Mouse (Mus musculus) E14TG2a.4 (cell line): ENCODE measurements around the gene Ptov1.

Experiments
- H3K27me3 ChIP-seq: 2 replicates; pipeline ENCODE4 v1.6.1; 2014; ENCODE audit warnings: low read length, control low read depth; ENCODE audit not compliant: insufficient read depth
- H3K36me3 ChIP-seq: 2 replicates; pipeline ENCODE4 v1.6.1; 2014; ENCODE audit warnings: low read length, control low read depth; ENCODE audit not compliant: insufficient read depth
- H3K4me1 ChIP-seq: replicated peaks from 2 replicates; pipeline ENCODE4 v1.6.1; 2014; ENCODE audit warnings: low read depth, low read length, control low read depth
- H3K4me3 ChIP-seq: replicated peaks from 2 replicates; pipeline ENCODE4 v1.5.1; 2014; ENCODE audit warnings: mild to moderate bottlenecking, low read length
- H3K9me3 ChIP-seq: 2 replicates; pipeline ENCODE4 v1.6.1; 2014; ENCODE audit warnings: low read length, control low read depth
- CTCF ChIP-seq: conservative IDR thresholded peaks from 2 replicates; pipeline ENCODE4 v1.5.1; 2014; ENCODE audit warnings: low read length
- NANOG ChIP-seq: IDR thresholded peaks from 2 replicates; pipeline ENCODE4 v1.6.1; 2014; ENCODE audit warnings: borderline replicate concordance, low read length, mixed read lengths
- POU5F1 ChIP-seq: IDR thresholded peaks from 2 replicates; pipeline ENCODE4 v1.6.1; 2014; ENCODE audit warnings: low read length, borderline replicate concordance

Ptov1 gene

GRCm38 (mm10) chr7:44869697-44870528 is at the start of gene Ptov1:
Ptov1 (minus strand) TSS chr7:44869788.
- TF ChIP-seq CTCF, result no peak
- no peak for TF ChIP-seq POU5F1
- no peak for TF ChIP-seq NANOG
- H3K9me3 ChIP-seq, result no peaks in the 10 kb centered on the region
- H3K4me1 ChIP-seq, result peaks cover 81% of the 10 kb centered on the region
- H3K27me3 ChIP-seq, result no peaks in the 10 kb centered on the region
- peak within 1 kb of the TSS; percentile 95 for H3K4me3 ChIP-seq
- peaks cover 21% of the 10 kb centered on the region for H3K36me3 ChIP-seq

GRCm38 (mm10) chr7:44919127-44919526 is 49.5 kb upstream of the Ptov1 start:
- Histone ChIP-seq H3K36me3 (peaks cover 69% of the 10 kb centered on the region), H3K4me3 (no peak overlapping the region), H3K9me3 (no peaks in the 10 kb centered on the region), H3K4me1 (peaks cover 53% of the 10 kb centered on the region), H3K27me3 (no peaks in the 10 kb centered on the region)
- TF ChIP-seq POU5F1 (no peak), NANOG (no peak), CTCF (no peak)

DNA sequence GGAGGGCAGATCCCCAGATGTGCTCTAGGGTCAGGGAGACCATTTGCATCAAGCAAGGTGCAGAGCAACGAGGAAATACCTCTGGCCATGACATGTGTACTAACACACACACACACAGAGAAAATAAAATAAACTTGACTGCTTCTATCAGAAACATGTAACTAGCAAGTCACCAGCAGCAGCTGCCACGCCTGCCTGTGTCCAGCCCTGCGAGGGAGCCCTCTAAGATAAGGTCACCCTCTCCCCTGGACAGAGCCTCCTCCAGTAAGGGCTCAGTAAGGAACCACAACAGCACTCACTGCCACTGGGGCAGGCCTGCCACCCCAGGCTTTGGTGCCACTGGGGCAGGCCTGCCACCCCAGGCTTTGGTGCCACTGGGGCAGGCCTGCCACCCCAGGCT is 48.6 kb upstream of the Ptov1 start:
- Histone ChIP-seq H3K4me1 (peaks cover 62% of the 10 kb centered on the region), H3K27me3 (no peaks in the 10 kb centered on the region), H3K36me3 (peaks cover 70% of the 10 kb centered on the region), H3K9me3 (no peaks in the 10 kb centered on the region), H3K4me3 (no peak overlapping the region)
- TF ChIP-seq POU5F1, result no peak
- TF ChIP-seq CTCF, result no peak
- no peak for TF ChIP-seq NANOG

GRCm38 (mm10) chr7:44916881-44917280 is 47.3 kb upstream of the Ptov1 start:
- TF ChIP-seq NANOG (no peak), POU5F1 (no peak), CTCF (no peak)
- H3K9me3 ChIP-seq, result no peaks in the 10 kb centered on the region
- peaks cover 71% of the 10 kb centered on the region for H3K36me3 ChIP-seq
- H3K4me3 ChIP-seq, result no peak overlapping the region
- no peaks in the 10 kb centered on the region for H3K27me3 ChIP-seq
- peaks cover 60% of the 10 kb centered on the region for H3K4me1 ChIP-seq

GRCm38 (mm10) chr7:44916191-44916590 is 46.6 kb upstream of the Ptov1 start:
- Histone ChIP-seq H3K9me3 (no peaks in the 10 kb centered on the region), H3K27me3 (no peaks in the 10 kb centered on the region), H3K36me3 (peaks cover 75% of the 10 kb centered on the region), H3K4me1 (peaks cover 61% of the 10 kb centered on the region), H3K4me3 (no peak overlapping the region)
- no peak for TF ChIP-seq POU5F1

DNA sequence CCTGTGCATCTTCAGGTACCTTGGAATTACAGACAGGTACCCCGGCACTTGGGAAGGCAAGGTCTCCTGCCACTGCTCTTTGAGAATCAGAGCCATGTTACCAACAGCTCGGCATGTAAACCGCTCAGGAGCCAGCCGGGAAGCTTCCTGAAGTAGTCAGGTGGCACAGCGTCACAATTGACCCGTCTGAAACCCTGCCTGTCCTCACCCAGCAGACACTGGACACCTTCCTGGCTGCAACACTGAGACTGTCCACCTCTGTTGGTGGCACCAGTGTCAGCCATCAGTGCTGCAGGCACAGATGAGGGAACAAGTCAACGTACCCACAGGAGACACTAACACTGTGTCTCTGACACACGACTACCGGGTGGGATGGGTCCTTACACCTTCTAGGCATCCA is 45.7 kb upstream of the Ptov1 start:
- Histone ChIP-seq H3K27me3 (no peaks in the 10 kb centered on the region), H3K36me3 (peaks cover 82% of the 10 kb centered on the region), H3K4me3 (no peak overlapping the region), H3K4me1 (peaks cover 69% of the 10 kb centered on the region), H3K9me3 (no peaks in the 10 kb centered on the region)
- TF ChIP-seq POU5F1 (no peak), NANOG (no peak), CTCF (no peak)

- Histone ChIP-seq H3K27me3 (no peaks in the 10 kb centered on the region), H3K9me3 (no peaks in the 10 kb centered on the region), H3K4me3 (no peak overlapping the region), H3K4me1 (peaks cover 77% of the 10 kb centered on the region), H3K36me3 (peaks cover 85% of the 10 kb centered on the region)
- TF ChIP-seq NANOG (no peak), POU5F1 (no peak), CTCF (no peak)
Measured at GRCm38 (mm10) chr7:44914396-44914795, 44.8 kb upstream of the Ptov1 start.

GRCm38 (mm10) chr7:44908706-44909476 is 39.3 kb upstream of the Ptov1 start:
- no peak overlapping the region for H3K4me3 ChIP-seq
- no peak for TF ChIP-seq NANOG
- TF ChIP-seq CTCF, result no peak
- no peak for TF ChIP-seq POU5F1

More at GRCm38 (mm10) chr7:44908706-44909476, 39.3 kb upstream of the Ptov1 start:
- peaks cover 100% of the 10 kb centered on the region for H3K36me3 ChIP-seq
- H3K9me3 ChIP-seq, result no peaks in the 10 kb centered on the region
- peaks cover 60% of the 10 kb centered on the region for H3K4me1 ChIP-seq
- no peaks in the 10 kb centered on the region for H3K27me3 ChIP-seq
